Mouse (Mus musculus): Measurements from ENCODE around the gene Dlk1.
"Not testable (repeated sequence)": the region's sequence is repeated elsewhere in the genome, so short reads cannot be mapped to it uniquely, and the experiment has no call there.

Dlk1 gene

GRCm38 (mm10) chr12:109441366-109441765 is 11.3 kb upstream of the Dlk1 start:
- peak; percentile 41 for DNase-seq

GRCm38 (mm10) chr12:109442115-109442514 is 10.5 kb upstream of the Dlk1 start:
- no peak for DNase-seq

- no peak for DNase-seq
Measured at GRCm38 (mm10) chr12:109443276-109443675, 9.3 kb upstream of the Dlk1 start.

GRCm38 (mm10) chr12:109444999-109445398 is 7.6 kb upstream of the Dlk1 start:
- DNase-seq, result no peak

GRCm38 (mm10) chr12:109445499-109446235 is 7.0 kb upstream of the Dlk1 start:
- DNase-seq, result no peak

- peak; percentile 21 for DNase-seq
Measured at GRCm38 (mm10) chr12:109446236-109446941, 6.2 kb upstream of the Dlk1 start.

- no peak for DNase-seq
Measured at GRCm38 (mm10) chr12:109449421-109450411, 2.9 kb upstream of the Dlk1 start.

GRCm38 (mm10) chr12:109453065-109453997 is 708 bp downstream of the Dlk1 start:
- DNase-seq, result peak; percentile 17

- no peak for DNase-seq
Measured at GRCm38 (mm10) chr12:109454137-109454536, 1.5 kb downstream of the Dlk1 start.

GRCm38 (mm10) chr12:109456531-109457202 is 4.0 kb downstream of the Dlk1 start:
- DNase-seq, result no peak

- no peak for DNase-seq
Measured at GRCm38 (mm10) chr12:109457836-109458235, 5.2 kb downstream of the Dlk1 start.

- no peak for DNase-seq
Measured at GRCm38 (mm10) chr12:109458896-109459295, 6.3 kb downstream of the Dlk1 start.

GRCm38 (mm10) chr12:109459481-109460401 is 7.1 kb downstream of the Dlk1 start:
- DNase-seq, result peak; percentile 10

- DNase-seq, result no peak
Measured at GRCm38 (mm10) chr12:109462594-109462993, 10.0 kb downstream of the Dlk1 start.

- DNase-seq, result not testable (repeated sequence)
Measured at GRCm38 (mm10) chr12:109467417-109467816, 14.8 kb downstream of the Dlk1 start.

- DNase-seq, result no peak
Measured at GRCm38 (mm10) chr12:109469793-109470192, 17.2 kb downstream of the Dlk1 start.

GRCm38 (mm10) chr12:109472627-109473026 is 20.0 kb downstream of the Dlk1 start:
- no peak for DNase-seq

GRCm38 (mm10) chr12:109473575-109473976 is 21.0 kb downstream of the Dlk1 start:
- DNase-seq, result peak; percentile 43

GRCm38 (mm10) chr12:109474187-109474606 is 21.6 kb downstream of the Dlk1 start:
- DNase-seq, result no peak

GRCm38 (mm10) chr12:109475501-109475900 is 22.9 kb downstream of the Dlk1 start:
- DNase-seq, result no peak
